Mouse (Mus musculus): Measurements from ENCODE around the gene Il18rap. TPM values are rescaled to one million over a fixed set of nuclear protein-coding genes. Genes with fewer than 3 reads are reported as not detected.

Il18rap gene
- 0.10 and 0.17 TPM in 2 replicates for polyA plus RNA-seq (2014; fragmentation: Nextera tagmentation; extraction: Ambion mirVana)

GRCm38 (mm10) chr1:40514851-40515585, at the start of gene Il18rap:
Il18rap (plus strand) TSS chr1:40515362.
- H3K4me2 ChIP-seq, result no peak within 1 kb of the TSS
- no peak within 1 kb of the TSS for H3K9ac ChIP-seq (ENCODE audit: low read depth, low read length)
- H3K27ac ChIP-seq (ENCODE audit: low read depth, low read length), result no peak within 1 kb of the TSS
- WGBS (ENCODE audit: insufficient replicate concordance), result 64% methylated on average over 9 of the region's 9 CpGs
- no peak within 1 kb of the TSS for H3K4me3 ChIP-seq (ENCODE audit: low read depth, low read length)
- H3K36me3 ChIP-seq (ENCODE audit: control insufficient read depth, insufficient read depth, low read length), result no peaks in the 10 kb centered on the region
- no peaks in the 10 kb centered on the region for H3K9me3 ChIP-seq (replicated peaks; ENCODE audit: control insufficient read depth, low read length)
- H3K4me1 ChIP-seq (ENCODE audit: control insufficient read depth, insufficient read depth, low read length), result no peaks in the 10 kb centered on the region
- no peaks in the 10 kb centered on the region for H3K27me3 ChIP-seq (ENCODE audit: control insufficient read depth, insufficient read depth, low read length)
- no peak for ATAC-seq (replicated peaks; ENCODE audit: insufficient number of reproducible peaks, low FRiP score, low TSS enrichment)

- 31% methylated on average over 20 of the region's 20 CpGs for WGBS (ENCODE audit: insufficient replicate concordance)
- Histone ChIP-seq H3K27me3 (ENCODE audit: control insufficient read depth, insufficient read depth, low read length) (no peaks in the 10 kb centered on the region), H3K4me1 (ENCODE audit: control insufficient read depth, insufficient read depth, low read length) (no peaks in the 10 kb centered on the region), H3K9me3 (replicated peaks; ENCODE audit: control insufficient read depth, low read length) (no peaks in the 10 kb centered on the region), H3K4me2 (peak within 1 kb of the TSS; percentile 16; the same call in 1 of the 2 replicates), H3K27ac (ENCODE audit: low read depth, low read length) (no peak within 1 kb of the TSS), H3K9ac (ENCODE audit: low read depth, low read length) (no peak within 1 kb of the TSS), H3K36me3 (ENCODE audit: control insufficient read depth, insufficient read depth, low read length) (no peaks in the 10 kb centered on the region), H3K4me3 (ENCODE audit: low read depth, low read length) (no peak within 1 kb of the TSS)
- no peak for ATAC-seq (replicated peaks; ENCODE audit: insufficient number of reproducible peaks, low FRiP score, low TSS enrichment)
Observed at GRCm38 (mm10) chr1:40465477-40466430, 49.4 kb upstream of the Il18rap start, which contains the start of gene Il18r1. Il18r1 (plus strand) TSS chr1:40465552.

- H3K27ac ChIP-seq (ENCODE audit: low read depth, low read length), result no peak overlapping the region
- H3K36me3 ChIP-seq (ENCODE audit: control insufficient read depth, insufficient read depth, low read length), result no peaks in the 10 kb centered on the region
- no peak overlapping the region for H3K9ac ChIP-seq (ENCODE audit: low read depth, low read length)
- no peak overlapping the region for H3K4me3 ChIP-seq (ENCODE audit: low read depth, low read length)
- H3K9me3 ChIP-seq (replicated peaks; ENCODE audit: control insufficient read depth, low read length), result no peaks in the 10 kb centered on the region
- H3K4me1 ChIP-seq (ENCODE audit: control insufficient read depth, insufficient read depth, low read length), result no peaks in the 10 kb centered on the region
- ATAC-seq (replicated peaks; ENCODE audit: insufficient number of reproducible peaks, low FRiP score, low TSS enrichment), result no peak
- WGBS (ENCODE audit: insufficient replicate concordance), result 85% methylated on average over 4 of the region's 4 CpGs
- no peaks in the 10 kb centered on the region for H3K27me3 ChIP-seq (ENCODE audit: control insufficient read depth, insufficient read depth, low read length)
- no peak overlapping the region for H3K4me2 ChIP-seq
Observed at GRCm38 (mm10) chr1:40467306-40467705, 47.9 kb upstream of the Il18rap start.

GRCm38 (mm10) chr1:40468805-40469204, 46.4 kb upstream of the Il18rap start:
- H3K4me2 ChIP-seq, result no peak overlapping the region
- 61% methylated on average over 2 of the region's 2 CpGs for WGBS (ENCODE audit: insufficient replicate concordance)
- no peak overlapping the region for H3K27ac ChIP-seq (ENCODE audit: low read depth, low read length)
- H3K9me3 ChIP-seq (replicated peaks; ENCODE audit: control insufficient read depth, low read length), result no peaks in the 10 kb centered on the region
- ATAC-seq (replicated peaks; ENCODE audit: insufficient number of reproducible peaks, low FRiP score, low TSS enrichment), result no peak
- H3K4me3 ChIP-seq (ENCODE audit: low read depth, low read length), result no peak overlapping the region
- no peaks in the 10 kb centered on the region for H3K4me1 ChIP-seq (ENCODE audit: control insufficient read depth, insufficient read depth, low read length)
- H3K9ac ChIP-seq (ENCODE audit: low read depth, low read length), result no peak overlapping the region
- no peaks in the 10 kb centered on the region for H3K36me3 ChIP-seq (ENCODE audit: control insufficient read depth, insufficient read depth, low read length)
- H3K27me3 ChIP-seq (ENCODE audit: control insufficient read depth, insufficient read depth, low read length), result no peaks in the 10 kb centered on the region

- no peak overlapping the region for H3K27ac ChIP-seq (ENCODE audit: low read depth, low read length)
- WGBS (ENCODE audit: insufficient replicate concordance), result 82% methylated on average over 12 of the region's 12 CpGs
- H3K27me3 ChIP-seq (ENCODE audit: control insufficient read depth, insufficient read depth, low read length), result no peaks in the 10 kb centered on the region
- ATAC-seq (replicated peaks; ENCODE audit: insufficient number of reproducible peaks, low FRiP score, low TSS enrichment), result no peak
- H3K4me2 ChIP-seq, result no peak overlapping the region
- no peaks in the 10 kb centered on the region for H3K9me3 ChIP-seq (replicated peaks; ENCODE audit: control insufficient read depth, low read length)
- H3K36me3 ChIP-seq (ENCODE audit: control insufficient read depth, insufficient read depth, low read length), result no peaks in the 10 kb centered on the region
- no peak overlapping the region for H3K4me3 ChIP-seq (ENCODE audit: low read depth, low read length)
- no peak overlapping the region for H3K9ac ChIP-seq (ENCODE audit: low read depth, low read length)
- no peaks in the 10 kb centered on the region for H3K4me1 ChIP-seq (ENCODE audit: control insufficient read depth, insufficient read depth, low read length)
Observed at GRCm38 (mm10) chr1:40469900-40470299, 45.3 kb upstream of the Il18rap start.

- Histone ChIP-seq H3K4me3 (ENCODE audit: low read depth, low read length) (no peak overlapping the region), H3K36me3 (ENCODE audit: control insufficient read depth, insufficient read depth, low read length) (no peaks in the 10 kb centered on the region), H3K27me3 (ENCODE audit: control insufficient read depth, insufficient read depth, low read length) (no peaks in the 10 kb centered on the region), H3K4me2 (no peak overlapping the region), H3K4me1 (ENCODE audit: control insufficient read depth, insufficient read depth, low read length) (no peaks in the 10 kb centered on the region), H3K9me3 (replicated peaks; ENCODE audit: control insufficient read depth, low read length) (no peaks in the 10 kb centered on the region), H3K27ac (ENCODE audit: low read depth, low read length) (no peak overlapping the region), H3K9ac (ENCODE audit: low read depth, low read length) (no peak overlapping the region)
- ATAC-seq (replicated peaks; ENCODE audit: insufficient number of reproducible peaks, low FRiP score, low TSS enrichment), result no peak
- WGBS (ENCODE audit: insufficient replicate concordance), result 81% methylated on average over 1 of the region's 1 CpGs
Observed at GRCm38 (mm10) chr1:40472401-40472800, 42.8 kb upstream of the Il18rap start.

GRCm38 (mm10) chr1:40473640-40474039, 41.5 kb upstream of the Il18rap start:
- H3K4me2 ChIP-seq, result no peak overlapping the region
- no peaks in the 10 kb centered on the region for H3K4me1 ChIP-seq (ENCODE audit: control insufficient read depth, insufficient read depth, low read length)
- ATAC-seq (replicated peaks; ENCODE audit: insufficient number of reproducible peaks, low FRiP score, low TSS enrichment), result no peak
- no peak overlapping the region for H3K4me3 ChIP-seq (ENCODE audit: low read depth, low read length)
- H3K9me3 ChIP-seq (replicated peaks; ENCODE audit: control insufficient read depth, low read length), result no peaks in the 10 kb centered on the region
- 82% methylated on average over 4 of the region's 4 CpGs for WGBS (ENCODE audit: insufficient replicate concordance)
- H3K27ac ChIP-seq (ENCODE audit: low read depth, low read length), result no peak overlapping the region
- no peaks in the 10 kb centered on the region for H3K27me3 ChIP-seq (ENCODE audit: control insufficient read depth, insufficient read depth, low read length)
- H3K36me3 ChIP-seq (ENCODE audit: control insufficient read depth, insufficient read depth, low read length), result no peaks in the 10 kb centered on the region
- no peak overlapping the region for H3K9ac ChIP-seq (ENCODE audit: low read depth, low read length)

GRCm38 (mm10) chr1:40474336-40474735, 40.8 kb upstream of the Il18rap start:
- WGBS (ENCODE audit: insufficient replicate concordance), result 57% methylated on average over 5 of the region's 5 CpGs
- Histone ChIP-seq H3K9me3 (replicated peaks; ENCODE audit: control insufficient read depth, low read length) (no peaks in the 10 kb centered on the region), H3K4me2 (no peak overlapping the region), H3K36me3 (ENCODE audit: control insufficient read depth, insufficient read depth, low read length) (no peaks in the 10 kb centered on the region), H3K4me1 (ENCODE audit: control insufficient read depth, insufficient read depth, low read length) (no peaks in the 10 kb centered on the region), H3K9ac (ENCODE audit: low read depth, low read length) (no peak overlapping the region), H3K27me3 (ENCODE audit: control insufficient read depth, insufficient read depth, low read length) (no peaks in the 10 kb centered on the region), H3K27ac (ENCODE audit: low read depth, low read length) (no peak overlapping the region), H3K4me3 (ENCODE audit: low read depth, low read length) (no peak overlapping the region)
- ATAC-seq (replicated peaks; ENCODE audit: insufficient number of reproducible peaks, low FRiP score, low TSS enrichment), result no peak

Data from heart, embryonic 11.5 days (tissue).